Mouse (Mus musculus): ENCODE measurements around the gene Nadsyn1.

GRCm38 (mm10) chr7:143793121-143793520 lies 29.5 kb downstream of the Nadsyn1 start:
- TF ChIP-seq CTCF (conservative IDR thresholded peaks at IDR 0.05; ENCODE audit: insufficient read depth, insufficient read length, low read depth, low read length): peak; percentile 74
- TF ChIP-seq POLR2A (IDR thresholded peaks at IDR 0.05; ENCODE audit: low read depth, low read length): no peak
